10 mouse cellular contexts compared by ENCODE assay signal in genomic region chr1:172551009-172551408, GRCm38 (mm10). TPM values are rescaled to one million over a fixed set of nuclear protein-coding genes. Genes with fewer than 3 reads are reported as not detected.
DNase-seq lines count a peak whose midpoint lies in the region; ATAC-seq and TF ChIP-seq lines count a peak whose summit lies in the region.
"Had no signal": no experiment of that assay in that cellular context is flagged by ENCODE, and none has a peak within 500 bp of the region (broad histone marks: within the 10 kb centered on the region; RNA-seq: fewer than 3 reads in every experiment).

No protein-coding gene starts in this region.

- peak overlapping the region; percentile 21; the same call in 1 of the 2 replicates for H3K27ac ChIP-seq in spleen, adult 2 months (ENCODE audit: insufficient read depth, low read length)
- no peak overlapping the region for H3K27ac ChIP-seq in liver, embryonic 15.5 days (replicated peaks)

- peak overlapping the region; percentile 50; the same call in 1 of the 2 replicates for H3K4me2 ChIP-seq in liver, embryonic 15.5 days

- no peak overlapping the region for H3K9ac ChIP-seq in liver, embryonic 15.5 days

- DNase-seq in cerebellum, postnatal 10 days: peak; percentile 40 to 42
- no peak for DNase-seq in cerebellum, adult 11-12 months
- no peak for DNase-seq in spleen, adult 2 months (ENCODE audit: low read depth in 1 of 2, low spot score in 2 of 2)
- DNase-seq in spleen, postnatal 36 days (ENCODE audit: low spot score in 2 of 2): no peak
- DNase-seq in testis, postnatal 14 days (ENCODE audit: low spot score): no peak
- DNase-seq in retina, postnatal 1 day: no peak
- no peak for DNase-seq in adrenal gland, postnatal 10 days

- peaks cover 13% of the 10 kb centered on the region; the same call in 1 of the 2 replicates for H3K4me1 ChIP-seq in spleen, adult 2 months (ENCODE audit: control insufficient read depth, insufficient read depth, insufficient read length)
- no peaks in the 10 kb centered on the region; the same call in 1 of the 2 replicates for H3K4me1 ChIP-seq in liver, embryonic 15.5 days (replicated peaks)

- WGBS in spleen, adult 2 months: 34% methylated on average over 7 of the region's 7 CpGs
- 31% methylated on average over 7 of the region's 7 CpGs for WGBS in liver, embryonic 15.5 days (ENCODE audit: insufficient replicate concordance)

- no peak for TF ChIP-seq CTCF in spleen, adult 2 months (IDR thresholded peaks at IDR 0.05; ENCODE audit: extremely low read depth, insufficient read depth, insufficient read length, insufficient replicate concordance)

- no peak for TF ChIP-seq POLR2A in spleen, adult 2 months (IDR thresholded peaks at IDR 0.05; ENCODE audit: low read depth, low read length)

- no peaks in the 10 kb centered on the region for H3K27me3 ChIP-seq in spleen, adult 2 months (ENCODE audit: control insufficient read depth, insufficient read depth, low read length)
- H3K27me3 ChIP-seq in liver, embryonic 15.5 days: peaks cover 14% of the 10 kb centered on the region

- peak overlapping the region; percentile 77; the same call in 1 of the 2 replicates for H3K4me3 ChIP-seq in spleen, adult 2 months (ENCODE audit: extremely low read depth, insufficient read depth, insufficient read length)
- H3K4me3 ChIP-seq in liver, embryonic 15.5 days (replicated peaks): no peak overlapping the region
- H3K4me3 ChIP-seq: myocyte had no signal

- H3K9me3 ChIP-seq in liver, embryonic 15.5 days (replicated peaks): no peaks in the 10 kb centered on the region

- ATAC-seq in liver, embryonic 15.5 days (ENCODE audit: insufficient read depth): no peak

- no peaks in the 10 kb centered on the region for H3K36me3 ChIP-seq in spleen, adult 2 months (ENCODE audit: control insufficient read depth, insufficient read depth, low read length)
- H3K36me3 ChIP-seq in liver, embryonic 15.5 days (replicated peaks): no peaks in the 10 kb centered on the region

RNA-seq across cellular contexts. Expression of gene Vsig8, which starts 4.7 kb away (rescaled TPM):
- 0.09 and 0.29 TPM in 2 replicates for polyA plus RNA-seq in spleen, adult 2 months (2012; rRNA removed)
- not detected in 2 replicates for polyA plus RNA-seq in liver, embryonic 15.5 days (2015; fragmentation: Nextera tagmentation; extraction: Ambion mirVana)
- under 1 TPM; 0.24 to 0.30 TPM for total RNA-seq in adrenal gland, postnatal 10 days (2021)
- polyA plus RNA-seq: myocyte had no signal

RNA-seq across cellular contexts. Expression of gene Cfap45, which starts 30.4 kb away (rescaled TPM):
- 0.19 and 0.20 TPM in 2 replicates for polyA plus RNA-seq in spleen, adult 2 months (2012; rRNA removed)
- 0.29 and 0.43 TPM in 2 replicates for polyA plus RNA-seq in liver, embryonic 15.5 days (2015; fragmentation: Nextera tagmentation; extraction: Ambion mirVana)
- 1 to 10 TPM in 1 of 2 experiments, under 1 TPM in 1; 0.96 to 2.6 TPM for total RNA-seq in adrenal gland, postnatal 10 days (2021)
- polyA plus RNA-seq: myocyte had no signal

RNA-seq across cellular contexts. Expression of gene Slamf8, which starts 39.4 kb away (rescaled TPM):
- 15.8 and 18.6 TPM in 2 replicates for polyA plus RNA-seq in spleen, adult 2 months (2012; rRNA removed)
- polyA plus RNA-seq in liver, embryonic 15.5 days (2015; fragmentation: Nextera tagmentation; extraction: Ambion mirVana): 0.10 and 0.33 TPM in 2 replicates
- under 1 TPM in 1 of 2 experiments, not detected in 1; 0.58 TPM for total RNA-seq in adrenal gland, postnatal 10 days (2021)
- polyA plus RNA-seq: myocyte had no signal

RNA-seq across cellular contexts. Expression of gene Tagln2, which starts 51.2 kb away (rescaled TPM):
- polyA plus RNA-seq in spleen, adult 2 months (2012; rRNA removed): 186 and 208 TPM in 2 replicates
- 121 and 125 TPM in 2 replicates for polyA plus RNA-seq in liver, embryonic 15.5 days (2015; fragmentation: Nextera tagmentation; extraction: Ambion mirVana)
- total RNA-seq in adrenal gland, postnatal 10 days (2021): 100 to 1,000 TPM; 120 to 138 TPM

RNA-seq across cellular contexts. Expression of gene Fcrl6, which starts 51.3 kb away (rescaled TPM):
- polyA plus RNA-seq in spleen, adult 2 months (2012; rRNA removed): 0.06 TPM in 1 of 2 replicates, not detected in the other
- 0.08 TPM in 1 of 2 replicates, not detected in the other for polyA plus RNA-seq in liver, embryonic 15.5 days (2015; fragmentation: Nextera tagmentation; extraction: Ambion mirVana)
- total RNA-seq in adrenal gland, postnatal 10 days (2021): not detected
- polyA plus RNA-seq: large intestine, adult 2 months; myocyte had no signal

Comparison
In these comparisons a context has a peak if more than half of its experiments do, and no peak if none do; other contexts are left out.
1. DNase-seq: peak in cerebellum, postnatal 10 days (2 of 2); none in cerebellum, adult 11-12 months (single experiment), spleen, adult 2 months (0 of 2), spleen, postnatal 36 days (0 of 2), testis, postnatal 14 days (single experiment), retina, postnatal 1 day (single experiment) and adrenal gland, postnatal 10 days (single experiment).
2. RNA of gene Slamf8, which starts 39.4 kb away (polyA plus RNA-seq): 15.8 to 18.6 TPM in spleen, adult 2 months; 0.10 to 0.33 TPM in liver, embryonic 15.5 days; every median in the first group is over 10 times any median in the second.